Mouse (Mus musculus) layer of hippocampus, adult 2 months (tissue): ENCODE measurements at regions not wholly inside any gene's neighbourhood (a gene's known extent, or its start where the extent isn't known, plus 50 kb on each side); places are given as distances from the start of the nearest gene placed in this dataset.

ENCODE experiments used
- DNase-seq, 2 experiments: peaks; one replicate each; pipeline ENCODE4 v3.0.0; 2022; ENCODE audit warnings: low spot score in 2 of 2
- H3K27ac ChIP-seq: fragments of 200-600 bp; 2 replicates; pipeline ENCODE4 v1.8.1; 2022
- H3K4me3 ChIP-seq: fragments of 200-600 bp; 2 replicates; pipeline ENCODE4 v1.8.1; 2022; ENCODE audit warnings: mild to moderate bottlenecking
- CTCF ChIP-seq: fragments of 200-600 bp; conservative IDR thresholded peaks from 2 replicates; pipeline ENCODE4 v1.8.1; 2022; ENCODE audit warnings: antibody characterized with exemption, mild to moderate bottlenecking, moderate library complexity

DNA sequence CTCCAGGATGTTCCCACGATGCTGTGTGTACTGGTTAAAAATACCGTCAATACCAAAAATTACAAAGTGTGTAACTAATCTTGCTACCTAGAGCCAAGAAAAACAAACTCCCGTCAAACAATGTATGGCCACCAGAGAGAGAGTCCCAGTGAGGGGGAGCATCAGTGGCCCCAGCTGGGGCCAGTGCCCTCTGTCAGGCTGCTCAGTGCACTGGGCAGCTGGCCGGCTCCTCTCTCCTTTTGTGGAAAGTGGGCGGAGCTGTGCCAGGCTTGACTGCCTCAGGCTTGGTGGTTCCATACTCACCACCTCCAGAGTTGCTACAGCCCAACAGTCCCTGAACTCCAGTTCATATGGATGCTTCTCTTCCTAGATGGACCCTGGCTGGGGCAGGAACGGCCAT is 53.8 kb upstream of the Sept5 start:
- TF ChIP-seq CTCF, result no peak
- no peak for DNase-seq
- no peak overlapping the region for H3K4me3 ChIP-seq
- H3K27ac ChIP-seq, result no peak overlapping the region

DNA sequence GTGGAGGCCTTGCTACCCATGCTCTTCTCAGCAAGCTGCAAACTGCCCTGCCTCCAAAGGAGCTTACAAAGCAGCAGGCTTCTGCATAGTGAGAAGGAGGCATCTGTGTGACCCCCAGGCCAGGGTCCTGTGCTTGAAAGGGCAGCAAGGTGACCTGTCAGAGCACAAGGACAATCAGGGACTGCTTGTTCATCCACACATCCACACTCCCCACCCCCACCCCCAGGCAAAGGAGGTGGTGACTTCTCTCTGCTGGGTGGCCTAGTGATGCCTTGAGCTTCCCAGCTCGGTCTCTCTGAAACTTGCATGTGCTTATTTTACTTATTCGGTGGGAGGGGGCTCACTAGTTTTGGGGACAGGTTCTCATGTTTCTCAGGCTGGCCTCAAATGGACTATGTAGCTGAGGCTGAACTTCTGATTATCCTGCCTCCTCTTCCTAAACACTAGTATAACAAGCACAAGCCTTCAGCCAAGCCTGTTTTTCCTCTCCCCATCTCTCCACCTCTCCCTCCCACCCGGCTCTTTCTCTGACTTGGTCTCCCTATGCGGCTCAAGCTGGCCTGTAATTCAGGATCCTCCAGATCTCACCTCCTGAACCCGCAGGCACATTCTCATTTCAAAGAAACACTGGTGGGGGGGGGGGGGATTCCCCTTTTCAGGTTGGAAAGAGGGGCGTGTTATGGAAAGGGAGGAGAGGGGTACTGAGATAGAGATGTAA is 56.4 kb upstream of the Sept5 start:
- Histone ChIP-seq H3K27ac (peak overlapping the region; percentile 46; the same call in 1 of the 2 replicates), H3K4me3 (no peak overlapping the region)
- TF ChIP-seq CTCF, result no peak
- no peak for DNase-seq

DNA sequence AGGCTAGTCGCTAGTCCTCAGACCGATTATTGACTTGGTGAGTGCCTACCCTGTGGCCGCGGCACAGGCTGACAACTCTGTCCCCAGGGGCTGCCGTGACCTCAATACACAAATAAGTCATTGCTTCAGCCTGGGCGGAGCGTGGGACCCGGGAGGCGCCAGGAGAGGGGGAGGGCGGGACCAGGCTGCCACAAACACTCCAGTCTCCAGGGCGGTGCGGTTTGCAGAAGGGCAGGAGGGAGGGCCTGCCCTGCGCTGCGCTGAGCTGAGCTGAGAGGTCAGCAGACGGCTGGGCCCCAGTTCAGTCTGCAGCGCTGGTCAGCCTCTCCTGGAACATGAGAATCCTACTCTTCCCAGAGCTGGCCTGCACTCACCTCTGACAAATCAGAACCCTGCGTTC is 57.2 kb upstream of the Sept5 start:
- H3K27ac ChIP-seq, result peak overlapping the region; percentile 86
- DNase-seq, result peak; percentile 66 to 67
- TF ChIP-seq CTCF, result no peak
- H3K4me3 ChIP-seq, result peak overlapping the region; percentile 17

DNA sequence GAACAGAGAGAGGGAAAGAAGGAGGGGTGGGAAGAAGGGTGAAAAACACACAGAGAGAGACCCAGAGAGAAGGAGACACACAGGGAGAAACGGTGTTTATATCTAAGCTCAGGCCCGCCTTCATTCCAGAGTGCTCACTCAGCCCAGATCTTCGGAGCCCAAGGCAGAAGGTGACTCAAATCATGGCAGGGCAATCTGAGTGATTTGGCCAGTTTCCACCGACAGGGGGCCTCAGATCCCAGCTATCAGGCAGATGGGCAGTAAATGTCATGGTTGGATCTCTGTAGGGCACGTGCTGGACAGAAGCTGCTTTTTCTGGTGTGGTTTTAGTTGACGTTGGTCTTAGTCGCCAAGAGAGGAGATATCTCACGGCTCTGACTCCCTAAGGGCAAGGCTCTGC is 57.6 kb upstream of the Sept5 start:
- peak in 1 of 2 experiments; percentile 24 for DNase-seq
- Histone ChIP-seq H3K4me3 (peak overlapping the region; percentile 17), H3K27ac (peak overlapping the region; percentile 86)
- TF ChIP-seq CTCF, result peak; percentile 74

DNA sequence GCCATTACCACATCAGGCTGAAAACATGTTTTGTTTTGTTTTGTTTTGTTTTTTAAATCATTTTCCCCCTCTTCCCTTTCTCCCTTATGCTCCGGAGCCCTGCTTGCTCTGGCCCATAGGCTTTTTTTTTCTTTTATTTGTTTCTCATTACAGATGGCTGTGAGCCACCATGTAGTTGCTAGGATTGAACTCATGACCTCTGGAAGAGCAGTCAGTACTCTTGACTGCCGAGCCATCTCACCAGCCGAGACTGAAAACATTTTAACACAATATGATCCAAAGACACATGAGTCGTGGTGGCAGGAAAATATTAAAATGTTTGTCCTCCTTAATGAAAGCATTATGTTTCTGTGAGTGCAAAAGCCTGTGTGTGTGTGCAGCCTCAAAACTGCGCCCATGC is 65.8 kb upstream of the Sept5 start:
- H3K27ac ChIP-seq, result no peak overlapping the region
- DNase-seq, result no peak
- no peak for TF ChIP-seq CTCF
- peak overlapping the region; percentile 24; the same call in 1 of the 2 replicates for H3K4me3 ChIP-seq

DNA sequence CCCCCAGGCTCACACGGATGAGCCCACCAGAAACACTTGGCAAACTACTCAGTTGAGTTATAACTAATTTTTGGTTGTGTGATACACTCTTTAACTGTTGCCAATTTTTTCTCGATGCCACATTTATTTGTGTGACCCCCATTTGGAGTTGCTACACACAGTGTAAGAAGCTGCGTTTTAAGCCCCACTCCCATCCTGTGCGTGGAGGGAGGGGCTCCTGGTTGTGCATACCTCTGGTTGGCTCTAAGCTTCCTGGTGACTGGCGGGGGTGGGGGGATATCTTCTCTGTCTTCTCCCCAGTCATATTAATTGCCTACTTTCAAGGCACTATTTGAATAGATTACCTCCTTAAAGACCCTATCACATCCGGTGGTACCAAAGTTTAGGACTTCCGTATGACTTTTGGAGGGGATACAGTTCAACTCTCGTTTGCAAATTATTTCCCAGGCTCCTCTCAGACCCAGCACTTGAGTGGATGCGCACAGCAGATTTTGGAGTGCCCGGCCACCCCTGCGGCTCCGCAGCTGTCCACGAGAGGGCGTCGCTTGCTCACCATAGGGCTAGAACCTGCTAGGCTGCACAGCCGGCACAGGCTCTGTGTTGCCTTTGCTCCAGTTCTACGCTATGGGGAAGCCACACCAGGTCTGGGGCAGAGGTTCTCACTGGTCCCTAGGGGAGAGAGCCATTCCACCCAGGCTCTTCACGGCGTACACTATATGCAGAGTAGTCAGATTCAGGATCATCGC is 66.5 kb upstream of the Sept5 start:
- peak; percentile 93 for TF ChIP-seq CTCF

DNA sequence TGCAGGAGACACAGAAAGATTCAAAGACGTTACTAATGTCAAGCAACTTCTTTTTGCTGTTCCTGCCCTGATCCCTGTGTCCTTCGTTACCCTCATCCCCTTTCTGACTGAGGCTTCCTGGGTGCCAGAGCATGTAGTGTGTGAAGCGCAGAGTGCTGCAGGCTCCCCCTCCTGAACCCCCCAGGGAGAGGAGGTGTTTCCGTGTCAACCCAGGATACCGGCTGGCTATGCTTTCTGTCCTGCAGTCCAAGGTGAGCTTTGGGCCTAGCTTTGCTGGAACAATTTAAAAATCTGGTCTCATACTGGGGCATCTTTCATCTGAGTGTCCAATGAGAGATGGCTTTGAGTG is 67.0 kb upstream of the Sept5 start:
- DNase-seq, result no peak
- no peak for TF ChIP-seq CTCF
- no peak overlapping the region for H3K27ac ChIP-seq
- H3K4me3 ChIP-seq, result no peak overlapping the region

More for the DNA sequence above, 66.5 kb upstream of the Sept5 start:
- Histone ChIP-seq H3K27ac (no peak overlapping the region), H3K4me3 (peak overlapping the region; percentile 24; the same call in 1 of the 2 replicates)
- peak; percentile 63 to 96 for DNase-seq

DNA sequence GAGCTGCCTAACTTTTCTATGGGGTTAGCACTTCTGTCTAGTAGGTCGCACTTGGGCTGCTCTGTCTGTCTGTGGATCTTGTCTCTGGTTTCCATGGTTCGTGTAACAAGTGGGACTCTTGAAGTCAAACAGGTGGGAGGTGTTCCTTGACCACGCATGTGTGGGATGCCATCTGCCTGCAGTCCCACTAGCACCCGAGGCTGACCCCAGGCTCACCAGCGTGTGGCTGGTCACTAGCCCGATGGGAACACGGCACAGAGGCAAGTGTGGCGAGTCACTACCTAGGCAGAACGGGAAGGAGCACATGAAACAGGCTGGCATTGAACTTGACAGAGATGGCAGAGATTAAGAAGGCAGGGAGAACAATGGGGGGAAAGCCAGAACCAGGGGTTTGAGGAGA is 72.5 kb upstream of the Cldn5 start:
- no peak for DNase-seq
- Histone ChIP-seq H3K4me3 (no peak overlapping the region), H3K27ac (peak overlapping the region; percentile 73)
- TF ChIP-seq CTCF, result no peak

DNA sequence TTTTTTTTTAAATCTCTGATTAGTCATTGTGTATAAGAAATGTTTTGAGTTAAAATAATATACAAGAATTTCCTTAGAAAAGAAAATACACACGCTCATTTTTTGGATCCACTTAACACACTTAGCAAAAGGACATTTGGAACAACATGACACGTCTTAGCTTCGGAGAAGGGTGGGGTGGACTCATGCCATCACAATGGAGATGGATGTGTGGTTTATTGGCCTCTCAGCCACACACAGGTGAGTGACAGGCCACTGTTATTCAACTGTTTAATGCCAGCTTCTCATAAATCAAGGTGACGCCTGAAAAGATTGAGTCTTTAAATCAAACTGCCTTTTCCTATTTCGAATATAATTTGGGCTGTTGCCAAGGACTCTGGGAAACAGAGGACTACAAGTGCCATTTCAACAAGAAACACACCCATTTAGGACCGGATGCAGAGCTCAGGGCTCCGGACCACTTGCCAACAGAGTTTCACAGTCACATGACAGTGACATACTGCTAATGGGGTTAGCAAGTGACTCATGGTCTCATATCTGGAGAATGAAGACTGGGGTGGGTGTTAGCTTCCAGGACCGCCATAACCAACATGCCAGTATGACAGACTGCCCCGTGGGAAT is 71.5 kb upstream of the Cldn5 start:
- DNase-seq, result no peak
- Histone ChIP-seq H3K4me3 (no peak overlapping the region), H3K27ac (peak overlapping the region; percentile 65)
- no peak for TF ChIP-seq CTCF

DNA sequence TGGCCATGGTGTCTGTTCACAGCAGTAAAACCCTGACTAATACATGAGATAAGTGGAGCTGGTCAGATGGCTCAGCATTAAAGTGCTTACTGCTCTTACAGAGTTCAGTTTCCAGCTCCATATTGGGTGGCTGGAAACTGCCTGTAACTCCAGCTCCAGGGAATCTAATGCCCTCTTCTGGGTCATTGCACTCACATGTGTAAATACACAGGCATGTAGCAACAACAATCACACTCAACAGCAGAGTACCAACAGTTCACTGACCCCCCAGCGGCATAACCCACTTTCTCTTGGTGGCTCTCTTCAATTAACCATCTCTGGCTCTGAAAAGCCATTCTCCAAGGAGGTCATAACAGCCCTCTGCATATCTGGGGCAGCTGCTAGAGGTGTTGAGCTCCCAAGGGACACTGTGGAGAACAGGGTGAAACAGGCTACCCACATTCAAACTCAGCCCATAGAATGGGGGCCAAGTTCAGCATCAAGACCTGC is 65.0 kb upstream of the Cldn5 start:
- no peak for TF ChIP-seq CTCF
- Histone ChIP-seq H3K27ac (no peak overlapping the region), H3K4me3 (no peak overlapping the region)
- DNase-seq, result no peak

DNA sequence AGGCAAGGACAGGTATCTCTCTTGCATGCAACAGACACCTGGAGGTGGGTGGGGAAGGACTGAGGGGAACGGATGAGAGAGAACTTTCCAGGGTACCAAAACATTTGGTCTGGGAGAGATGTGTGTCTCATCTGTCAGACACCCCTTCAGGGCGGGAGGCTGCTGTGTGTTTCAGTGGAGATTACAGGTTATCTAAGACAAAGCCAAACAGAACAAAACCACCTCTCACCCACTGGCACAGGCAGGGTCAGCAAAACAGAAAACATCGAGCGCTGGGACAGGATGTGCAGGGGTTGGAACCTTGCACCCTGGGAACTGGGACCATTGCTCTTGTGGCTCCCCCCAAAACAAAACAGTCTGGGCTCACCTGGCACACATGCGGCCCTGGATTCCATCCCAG is 63.6 kb upstream of the Cldn5 start:
- Histone ChIP-seq H3K27ac (no peak overlapping the region), H3K4me3 (no peak overlapping the region)
- no peak for DNase-seq
- no peak for TF ChIP-seq CTCF

DNA sequence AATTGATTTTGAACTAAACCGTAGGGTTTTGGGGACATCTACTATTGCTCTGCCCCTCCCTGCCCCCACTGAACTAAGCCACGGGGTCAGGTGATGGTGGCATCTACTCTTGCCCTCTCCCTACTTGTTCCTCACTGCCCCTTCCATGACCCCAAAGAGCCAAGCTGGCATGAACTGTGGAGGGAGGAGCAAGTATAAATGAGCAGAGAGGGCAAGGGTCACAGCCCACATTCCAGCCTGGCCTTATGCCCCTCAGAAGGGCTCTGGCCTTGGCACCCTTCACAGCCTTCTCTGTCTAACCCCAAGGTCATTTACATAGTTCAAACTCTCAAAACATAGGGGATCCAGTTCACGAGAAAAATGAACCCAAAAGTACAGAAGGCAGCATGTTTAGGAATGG is 61.3 kb upstream of the Cldn5 start:
- Histone ChIP-seq H3K4me3 (no peak overlapping the region), H3K27ac (no peak overlapping the region)
- no peak for DNase-seq
- no peak for TF ChIP-seq CTCF

DNA sequence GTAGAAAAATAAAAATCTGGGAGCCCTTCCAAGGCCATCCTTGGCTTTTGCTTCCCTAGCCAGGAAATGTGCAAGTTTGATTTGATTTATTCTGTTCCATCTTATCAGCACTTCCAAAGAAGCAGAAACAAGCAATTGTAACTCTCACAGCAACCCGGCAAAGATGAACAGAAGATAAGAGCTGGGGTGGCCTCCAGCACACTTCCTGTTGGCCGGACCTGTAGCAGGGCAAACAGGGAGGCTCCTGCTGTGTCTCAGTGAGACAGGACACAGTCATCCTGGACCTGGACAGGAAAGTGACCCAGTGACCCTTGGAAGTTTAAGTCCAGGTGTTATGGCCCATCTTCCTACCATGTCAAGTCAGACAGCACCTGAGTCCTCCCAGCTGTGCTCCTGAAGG is 58.6 kb upstream of the Cldn5 start:
- no peak for TF ChIP-seq CTCF
- Histone ChIP-seq H3K4me3 (no peak overlapping the region), H3K27ac (peak overlapping the region; percentile 51; the same call in 1 of the 2 replicates)
- no peak for DNase-seq
